Mouse (Mus musculus) right cerebral cortex, postnatal 14 days (tissue): ENCODE data around the gene Igfbp4.
A peak's percentile ranks its signal among the peaks of the same experiment; 100 is the strongest.

Experiments used
- DNase-seq: peaks from one replicate; pipeline ENCODE4 v3.0.0; 2022

The Igfbp4 gene

DNA sequence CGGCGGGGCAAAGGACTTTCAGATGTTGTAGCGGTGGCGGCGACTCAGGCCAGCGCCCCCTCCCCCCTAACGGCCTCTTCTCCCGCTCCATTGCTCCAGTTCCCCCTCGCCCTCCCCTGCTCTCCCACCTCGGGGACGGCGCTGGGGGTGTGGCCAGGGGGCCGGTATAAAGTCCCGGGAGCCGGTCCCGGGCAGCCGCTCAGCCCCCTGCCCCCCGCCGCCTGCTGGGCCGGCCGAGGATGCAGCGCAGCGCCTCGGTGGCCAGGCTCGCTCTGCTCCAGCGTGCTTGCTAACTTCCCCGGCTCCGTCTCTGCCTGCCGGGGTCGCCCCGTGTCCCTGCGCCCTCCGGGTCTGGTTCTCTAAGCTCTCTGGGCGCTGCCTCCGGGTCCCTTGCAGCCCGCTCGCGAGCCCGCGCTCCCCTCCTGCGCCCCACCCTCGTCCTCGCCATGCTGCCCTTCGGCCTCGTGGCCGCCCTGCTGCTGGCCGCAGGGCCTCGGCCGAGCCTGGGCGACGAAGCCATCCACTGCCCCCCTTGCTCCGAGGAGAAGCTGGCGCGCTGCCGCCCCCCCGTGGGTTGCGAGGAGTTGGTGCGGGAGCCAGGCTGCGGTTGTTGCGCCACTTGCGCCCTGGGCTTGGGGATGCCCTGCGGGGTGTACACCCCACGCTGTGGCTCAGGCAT lies at the start of gene Igfbp4:
Gene Igfbp4, plus strand, starts transcription at position 194 of the 679 bp plus-strand sequence.
- peak; percentile 67 for DNase-seq

DNA sequence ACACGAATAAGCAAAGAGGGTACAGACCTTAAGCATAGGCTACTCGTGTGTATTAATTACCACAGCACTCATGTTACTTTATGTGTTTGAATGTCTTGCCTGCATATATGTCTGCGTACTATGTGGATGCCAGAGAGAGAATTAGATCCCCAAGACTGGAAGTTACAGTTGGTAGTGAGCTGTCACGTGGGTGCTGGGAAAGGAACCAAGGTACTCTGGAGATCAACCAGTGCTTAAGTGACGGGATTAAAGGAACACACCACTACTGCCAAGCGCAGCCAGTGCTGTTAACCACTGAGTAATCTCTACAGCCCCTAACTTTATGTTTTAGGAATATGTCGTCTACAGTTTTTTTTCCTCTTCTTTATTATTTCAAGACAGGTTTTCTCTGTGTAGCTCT lies 45.1 kb upstream of the Igfbp4 start:
- DNase-seq = no peak

DNA sequence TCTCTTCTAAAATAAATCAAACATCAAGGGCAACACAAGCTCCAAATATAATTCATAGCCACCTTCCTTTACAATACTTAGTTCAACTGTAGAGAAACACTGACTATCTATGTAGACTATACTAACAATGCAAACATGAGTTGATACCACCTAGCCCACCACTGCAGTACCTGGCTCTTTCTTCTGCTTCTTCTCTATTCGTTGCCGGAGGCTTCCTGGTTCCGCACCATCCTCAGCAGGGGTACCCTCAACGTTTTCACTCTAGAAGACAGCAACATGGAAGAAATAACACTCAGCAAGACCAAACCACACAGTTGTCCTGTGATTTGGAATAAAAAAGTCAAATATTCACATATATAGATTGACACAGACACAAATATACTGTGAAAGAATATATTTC lies 43.4 kb upstream of the Igfbp4 start:
- DNase-seq = no peak

DNA sequence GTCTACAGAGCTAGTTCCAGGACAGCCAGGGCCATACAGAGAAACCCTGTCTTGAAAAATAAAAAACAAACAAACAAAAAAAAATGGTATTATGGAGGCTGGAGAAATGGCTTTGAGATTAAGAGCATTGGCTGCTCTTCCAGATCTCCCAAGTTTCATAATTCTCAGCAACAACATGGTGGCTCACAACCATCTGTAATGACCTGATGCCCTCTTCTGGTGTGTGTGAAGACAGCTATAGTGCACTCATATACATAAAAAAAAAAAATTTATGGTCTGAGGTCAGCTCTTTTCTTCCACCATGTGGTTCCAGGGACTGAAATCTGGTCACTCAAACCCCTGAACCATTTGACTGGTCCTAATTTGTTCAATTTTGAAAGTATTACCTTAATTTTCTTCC lies 42.3 kb upstream of the Igfbp4 start:
- DNase-seq = no peak

DNA sequence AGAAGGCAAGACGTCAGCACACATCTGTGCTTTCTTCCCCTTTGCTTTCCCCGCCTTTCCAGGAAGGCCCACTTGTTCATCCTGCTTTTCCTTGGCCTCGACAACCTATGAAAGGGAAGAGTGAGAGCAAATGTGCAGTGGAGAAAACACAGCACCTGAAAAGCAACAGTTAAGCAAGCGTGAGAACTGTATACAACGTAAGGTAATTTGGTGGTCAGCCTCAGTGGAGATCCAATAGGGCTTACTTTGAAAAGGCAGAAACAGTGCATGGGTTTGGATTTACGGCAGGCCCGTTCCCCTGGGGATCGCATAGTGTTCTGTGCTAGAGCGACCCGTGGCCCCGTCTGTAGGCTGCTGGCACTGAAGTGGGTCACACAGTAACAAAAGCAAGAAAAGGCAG lies 41.8 kb upstream of the Igfbp4 start:
- DNase-seq = no peak

DNA sequence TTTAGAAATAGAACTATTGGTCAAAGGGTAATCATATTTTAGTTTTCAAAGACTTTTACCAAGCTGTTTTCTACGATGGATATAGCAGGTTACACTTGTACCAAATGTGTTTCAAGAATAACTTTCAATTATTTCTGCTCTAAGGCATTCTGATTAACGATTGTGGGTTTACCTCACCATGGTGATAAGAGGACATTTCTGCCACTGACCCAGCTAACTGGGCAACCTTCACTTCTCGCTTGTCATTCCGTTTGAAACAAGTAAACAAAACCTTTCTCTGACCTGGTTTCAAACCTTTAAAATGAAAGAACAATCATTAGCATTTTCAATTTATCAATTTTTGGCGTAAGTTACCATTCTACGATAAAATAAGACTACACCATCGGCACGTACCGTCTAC lies 34.3 kb upstream of the Igfbp4 start:
- DNase-seq = no peak

DNA sequence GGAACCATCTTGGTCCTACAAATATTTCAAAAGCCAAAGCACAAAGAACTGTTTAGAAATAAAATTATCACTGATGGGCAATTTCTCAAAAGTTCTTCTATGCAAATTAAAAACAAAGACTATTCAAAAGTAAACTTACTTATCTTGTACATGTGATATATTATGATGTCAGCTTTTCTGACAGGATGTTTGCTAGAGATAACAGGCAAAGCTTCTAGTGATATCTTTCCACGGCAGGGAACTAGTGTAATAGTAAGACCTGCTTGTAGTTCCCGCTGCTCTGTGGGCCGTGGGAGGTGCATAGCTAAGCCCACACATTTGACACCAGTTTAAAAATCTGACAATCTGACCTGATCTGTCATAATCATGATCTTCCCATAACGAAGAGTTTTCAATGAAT lies 30.9 kb upstream of the Igfbp4 start:
- no peak for DNase-seq

DNA sequence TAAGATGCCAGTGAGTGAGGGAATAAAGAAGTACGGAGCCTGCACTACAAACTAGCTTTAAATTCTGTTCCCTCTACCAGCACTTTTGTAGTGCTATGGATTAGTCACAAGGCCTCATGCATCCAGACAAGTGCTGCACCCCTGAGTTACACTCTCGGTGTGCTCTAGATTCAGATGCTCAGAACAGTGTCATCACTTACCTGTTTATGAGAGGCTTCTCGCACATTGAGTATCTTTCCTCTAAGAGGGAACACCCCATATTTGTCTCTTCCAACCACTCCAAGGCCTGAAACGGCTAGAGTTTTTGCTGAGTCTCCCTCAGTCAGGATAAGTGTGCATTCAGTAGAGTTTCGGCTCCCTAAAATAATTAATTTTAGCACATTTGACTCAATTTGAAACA lies 30.3 kb upstream of the Igfbp4 start:
- no peak for DNase-seq

DNA sequence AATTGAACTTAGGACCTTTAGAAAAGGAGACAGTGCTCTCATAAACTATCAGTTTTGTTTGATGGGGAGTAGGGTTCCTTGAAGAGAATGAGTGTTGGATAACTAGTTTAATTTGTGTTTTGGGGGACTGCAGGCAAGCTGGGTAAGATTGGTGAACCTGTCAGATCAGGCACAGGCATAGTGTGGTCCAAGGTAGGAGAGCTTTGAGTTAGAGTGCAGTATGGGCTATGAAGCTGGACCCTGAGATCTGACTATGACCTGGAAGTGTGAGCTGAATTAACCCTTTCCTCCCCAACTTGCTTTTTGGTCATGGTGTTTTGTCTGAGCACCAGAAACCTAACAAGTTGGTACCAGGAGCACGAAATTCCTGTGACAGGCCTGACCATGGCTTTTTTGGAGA lies 27.2 kb upstream of the Igfbp4 start:
- no peak for DNase-seq

DNA sequence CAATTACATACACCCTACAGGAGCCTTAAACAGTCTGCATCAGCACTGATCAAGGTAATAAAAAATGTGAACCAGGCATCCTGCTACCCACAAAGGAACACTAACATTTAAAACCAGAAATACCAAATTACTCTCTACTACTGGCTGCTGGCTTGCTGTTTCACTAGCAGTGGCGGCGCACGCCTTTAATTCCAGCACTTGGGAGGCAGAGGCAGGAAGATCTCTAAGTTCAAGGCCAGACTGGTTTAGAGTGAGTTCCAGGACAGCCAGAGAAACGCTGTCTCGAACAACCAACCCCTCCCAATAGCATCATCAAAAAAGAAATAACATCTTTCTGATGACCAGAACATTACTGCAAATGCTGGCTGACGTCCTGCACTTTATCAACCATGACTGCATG lies 21.2 kb upstream of the Igfbp4 start:
- DNase-seq = no peak

DNA sequence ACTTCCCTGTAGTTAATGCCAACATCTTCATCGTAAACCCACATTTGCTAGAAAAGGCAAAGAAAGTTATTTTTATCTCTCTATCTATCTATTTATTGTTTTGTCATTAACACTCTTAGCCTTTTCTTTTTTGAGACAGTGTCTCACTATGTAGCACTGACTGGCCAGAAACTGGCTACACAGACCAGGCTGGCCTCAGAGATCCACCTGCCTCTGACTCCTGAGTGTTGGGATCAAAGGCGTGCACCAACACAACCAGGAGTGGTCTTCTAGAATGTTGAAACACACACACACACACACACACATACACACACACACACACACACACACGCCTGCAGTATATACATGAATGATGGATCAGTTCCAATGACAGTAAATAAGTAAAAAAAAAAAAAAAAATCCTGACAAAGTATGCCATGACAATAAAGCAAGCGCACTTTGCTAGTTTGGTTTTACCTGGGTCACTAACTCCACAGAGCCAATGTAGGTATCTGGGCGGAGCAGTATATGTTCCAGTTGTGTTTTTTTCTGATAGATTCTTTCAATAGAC lies 18.6 kb upstream of the Igfbp4 start:
- DNase-seq = no peak

DNA sequence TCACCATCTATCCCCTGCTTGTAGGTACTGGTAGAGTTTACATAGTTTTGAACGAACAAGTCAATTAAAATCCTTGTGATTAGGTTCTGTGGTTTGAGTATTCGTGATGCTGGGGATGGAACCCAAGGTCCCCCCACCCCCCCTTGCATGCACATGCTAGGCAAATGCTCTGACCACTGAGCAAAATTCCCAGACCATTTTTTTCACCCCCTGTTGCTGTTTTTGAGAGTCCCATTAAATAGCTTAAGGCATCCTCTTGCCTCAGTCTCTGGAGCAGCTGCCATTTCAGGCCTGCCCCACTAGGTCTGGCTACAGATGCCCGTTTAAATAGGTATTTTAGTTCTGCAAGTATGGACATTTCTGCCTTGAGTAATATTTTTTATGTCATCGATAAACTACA lies 17.9 kb upstream of the Igfbp4 start:
- DNase-seq = no peak

DNA sequence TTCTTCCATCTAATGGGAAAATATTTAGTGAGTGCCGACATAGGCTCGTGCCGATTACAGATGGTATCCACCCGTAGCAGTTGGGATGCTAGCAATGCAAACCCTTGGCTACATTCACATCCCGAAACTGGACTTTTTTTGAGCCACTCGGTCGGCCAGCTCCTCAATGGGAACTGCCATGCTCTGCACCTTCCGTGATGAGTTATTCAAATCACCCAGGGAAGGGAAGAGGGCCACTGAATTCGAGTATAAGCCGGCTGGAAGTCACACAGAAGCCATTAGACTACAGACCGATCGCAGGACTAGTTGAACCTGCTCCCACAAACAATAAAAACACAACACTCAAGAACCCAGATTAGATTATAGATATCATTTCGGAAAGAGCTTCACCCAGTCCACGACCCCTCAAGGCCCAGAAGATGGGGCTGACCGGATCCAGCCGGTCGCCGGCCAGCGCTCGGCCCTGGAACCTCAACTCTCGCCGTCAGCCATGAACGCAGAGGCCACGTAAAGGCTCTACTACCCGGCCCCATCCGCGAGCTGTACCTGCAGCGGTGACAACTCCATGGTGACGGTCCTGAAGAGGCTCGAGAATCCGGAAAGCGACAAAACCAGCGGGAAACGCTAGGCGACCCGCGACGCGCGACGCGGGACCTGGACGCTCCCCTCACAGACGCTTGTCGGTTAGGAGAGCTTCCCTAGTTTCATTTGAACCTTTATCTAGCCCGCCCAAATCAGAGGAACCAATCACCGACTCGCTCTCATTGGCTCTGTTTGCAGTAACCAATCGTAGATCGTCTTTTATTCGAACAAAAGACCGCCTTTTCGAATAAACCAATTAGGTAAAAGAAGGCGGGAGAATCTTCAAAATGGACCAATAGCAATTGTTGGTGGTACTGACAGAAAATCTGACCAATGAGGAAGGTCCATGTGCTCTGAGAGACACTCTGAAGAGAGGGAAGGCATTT lies 17.3 kb upstream of the Igfbp4 start, which contains the start of gene Top2a:
Gene Top2a, minus strand, starts transcription at position 690 of the 968 bp plus-strand sequence.
- DNase-seq = peak; percentile 61

DNA sequence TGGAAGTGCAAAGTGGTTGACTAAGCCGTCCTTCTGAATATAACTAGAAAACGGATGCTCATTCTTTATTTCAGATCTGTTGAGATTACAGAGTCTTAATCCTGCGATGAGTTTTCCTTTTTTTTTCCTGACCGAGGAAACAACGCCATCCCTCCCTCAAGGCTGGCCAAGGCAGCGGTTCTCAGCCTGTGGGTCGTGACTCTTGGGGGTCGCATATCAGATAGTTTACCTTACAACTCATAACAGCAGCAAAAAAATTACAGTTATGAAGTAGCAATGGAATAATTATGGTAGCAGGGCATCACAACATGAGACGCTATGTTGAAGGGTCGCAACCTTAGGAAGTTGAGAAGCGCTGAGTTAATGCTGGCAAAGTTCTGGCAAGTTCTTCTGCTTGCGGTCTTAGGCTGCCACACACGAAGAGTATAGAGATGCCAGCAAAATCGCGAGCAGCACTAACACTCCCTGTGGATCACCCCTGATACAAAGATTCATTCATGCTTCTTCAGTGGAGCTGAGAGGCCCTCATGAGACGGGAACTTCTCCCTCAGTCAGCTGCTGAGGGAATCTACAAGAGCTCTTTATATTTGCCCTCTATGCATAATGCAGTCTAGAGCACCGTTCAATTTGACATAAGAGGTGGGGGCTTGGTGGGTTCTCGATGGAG lies 16.4 kb upstream of the Igfbp4 start:
- no peak for DNase-seq

DNA sequence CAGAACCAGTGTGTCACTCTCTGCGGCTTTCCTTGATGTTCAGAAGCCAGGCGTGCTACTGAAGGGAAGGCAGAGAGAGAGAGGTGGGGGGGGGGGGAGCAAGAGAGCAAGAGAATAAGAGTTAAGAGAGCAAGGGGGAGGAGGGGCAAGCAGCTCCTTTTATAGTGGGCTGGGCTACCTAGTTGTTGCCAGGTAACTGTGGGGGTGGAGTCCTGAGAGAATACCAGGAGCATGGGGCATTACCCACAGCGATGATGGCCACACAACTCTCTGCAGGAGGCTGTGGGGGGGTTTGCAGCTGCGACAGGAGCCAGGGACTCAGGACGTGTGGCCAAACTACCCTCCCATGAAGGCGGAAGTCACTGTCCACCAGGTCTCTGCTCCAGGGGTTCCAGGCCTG lies 15.2 kb upstream of the Igfbp4 start:
- DNase-seq = no peak

DNA sequence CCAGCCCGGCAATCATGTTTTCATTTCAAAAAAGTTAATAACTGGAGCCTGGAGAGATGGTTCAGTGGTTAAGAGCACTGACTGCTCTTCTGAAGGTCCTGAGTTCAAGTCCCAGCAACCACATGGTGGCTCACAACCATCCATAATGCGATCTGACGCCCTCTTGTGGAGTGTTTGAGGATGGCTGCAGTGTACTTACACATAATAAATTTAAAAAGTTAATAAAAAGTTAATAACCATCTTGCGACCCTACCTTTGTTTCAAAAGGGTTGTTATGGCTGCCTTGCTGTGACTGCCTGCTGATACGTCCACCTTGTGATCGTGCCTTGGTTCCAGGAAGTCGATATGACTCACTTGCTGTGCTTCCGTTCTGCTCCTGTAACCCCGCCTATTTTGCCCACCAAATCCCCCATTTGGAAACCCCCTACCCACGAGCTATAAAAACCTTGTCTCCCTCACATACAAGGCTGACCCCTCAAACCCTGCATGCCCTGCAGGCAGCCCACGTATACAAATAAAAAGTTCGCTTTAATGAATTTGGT lies 14.1 kb upstream of the Igfbp4 start:
- DNase-seq = no peak

DNA sequence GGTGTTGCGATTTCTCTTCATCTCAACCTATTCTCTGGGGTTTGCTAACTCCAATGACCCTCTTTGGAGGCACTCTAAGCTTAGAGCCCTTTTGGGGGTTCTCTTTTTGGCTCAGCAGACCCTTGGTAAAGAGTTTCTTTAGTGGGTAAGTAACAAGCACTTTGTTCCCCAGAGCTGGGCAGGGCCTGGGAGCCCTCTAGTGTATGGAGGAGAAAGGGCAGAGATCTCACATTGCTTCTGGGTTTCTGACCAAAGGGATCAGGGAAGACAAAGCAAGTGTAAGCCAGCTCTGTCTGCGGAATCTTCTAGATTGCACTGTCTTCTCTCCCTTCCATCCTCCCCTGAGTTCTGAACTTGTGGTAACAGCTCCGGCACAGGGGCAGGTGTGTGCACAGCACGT lies 5.7 kb upstream of the Igfbp4 start:
- DNase-seq = no peak

DNA sequence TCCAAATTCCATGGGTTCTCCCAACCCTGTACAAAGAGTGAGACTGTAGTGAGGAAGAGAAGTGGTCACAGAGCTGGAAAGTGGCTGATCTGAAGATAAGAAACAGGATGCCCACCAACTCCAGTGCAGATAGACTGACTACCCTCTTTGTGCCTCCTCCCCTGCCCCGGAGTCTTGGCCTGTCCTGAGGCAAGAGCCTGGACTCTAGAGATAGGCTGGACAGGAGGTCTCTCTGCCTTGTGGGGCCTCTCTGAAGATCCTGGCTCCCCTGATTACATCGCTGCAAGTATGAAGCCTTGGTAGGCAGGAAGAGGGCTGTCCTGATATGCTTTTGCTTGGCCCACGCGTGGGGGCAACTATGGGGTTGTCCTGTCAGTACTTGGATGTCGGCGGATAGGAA lies 4.8 kb upstream of the Igfbp4 start:
- no peak for DNase-seq

DNA sequence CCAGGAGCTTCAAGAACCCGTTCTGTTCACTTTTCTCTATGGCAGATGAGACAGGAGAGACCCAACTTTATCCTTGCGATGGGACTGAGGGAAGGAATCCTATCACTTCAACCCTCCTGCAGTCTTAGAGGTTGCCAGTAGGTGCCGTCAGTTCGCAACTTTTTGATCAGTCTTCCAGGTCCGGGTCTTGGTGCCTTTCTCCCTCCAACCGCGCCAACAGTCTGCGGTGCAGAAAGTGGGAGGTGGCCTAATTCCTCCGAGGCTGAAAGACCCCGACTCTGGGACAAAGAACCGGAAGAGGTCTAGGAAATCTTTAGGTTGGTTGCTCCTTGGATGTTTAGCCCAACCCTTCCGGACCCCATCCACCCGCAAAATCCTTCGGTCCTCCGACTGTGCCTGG lies 1.3 kb upstream of the Igfbp4 start:
- peak; percentile 75 for DNase-seq

DNA sequence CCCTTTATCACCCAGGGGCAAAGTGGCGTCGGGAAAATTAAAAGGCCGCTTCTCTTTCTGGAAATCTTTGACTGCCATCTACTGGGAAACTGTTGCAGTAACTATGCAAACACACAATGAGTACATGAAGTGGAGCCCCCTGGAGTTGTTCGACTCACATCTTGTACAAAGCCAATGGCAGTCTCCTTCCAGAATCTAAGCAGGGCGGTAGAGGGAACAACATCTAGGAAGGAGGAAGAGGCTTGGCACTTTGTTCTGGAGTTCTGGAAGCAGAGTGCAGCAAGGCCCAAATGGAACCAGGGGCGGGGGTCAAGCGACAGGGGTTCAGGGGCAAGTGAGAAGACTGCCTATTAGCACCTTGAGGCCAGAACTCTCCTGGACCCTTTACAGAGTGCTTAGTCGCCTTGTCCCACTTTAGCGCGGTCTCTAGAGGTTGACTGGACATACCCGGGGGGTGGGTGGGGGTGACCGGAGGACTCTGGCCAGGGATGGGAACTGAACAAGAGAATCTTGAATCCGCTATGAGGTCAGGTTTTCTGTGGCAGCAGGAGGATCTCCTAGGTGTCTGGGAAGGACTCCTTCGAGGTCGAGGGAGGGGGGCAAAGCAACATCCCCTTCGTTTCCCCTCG lies 584 bp upstream of the Igfbp4 start:
- DNase-seq = peak; percentile 43

DNA sequence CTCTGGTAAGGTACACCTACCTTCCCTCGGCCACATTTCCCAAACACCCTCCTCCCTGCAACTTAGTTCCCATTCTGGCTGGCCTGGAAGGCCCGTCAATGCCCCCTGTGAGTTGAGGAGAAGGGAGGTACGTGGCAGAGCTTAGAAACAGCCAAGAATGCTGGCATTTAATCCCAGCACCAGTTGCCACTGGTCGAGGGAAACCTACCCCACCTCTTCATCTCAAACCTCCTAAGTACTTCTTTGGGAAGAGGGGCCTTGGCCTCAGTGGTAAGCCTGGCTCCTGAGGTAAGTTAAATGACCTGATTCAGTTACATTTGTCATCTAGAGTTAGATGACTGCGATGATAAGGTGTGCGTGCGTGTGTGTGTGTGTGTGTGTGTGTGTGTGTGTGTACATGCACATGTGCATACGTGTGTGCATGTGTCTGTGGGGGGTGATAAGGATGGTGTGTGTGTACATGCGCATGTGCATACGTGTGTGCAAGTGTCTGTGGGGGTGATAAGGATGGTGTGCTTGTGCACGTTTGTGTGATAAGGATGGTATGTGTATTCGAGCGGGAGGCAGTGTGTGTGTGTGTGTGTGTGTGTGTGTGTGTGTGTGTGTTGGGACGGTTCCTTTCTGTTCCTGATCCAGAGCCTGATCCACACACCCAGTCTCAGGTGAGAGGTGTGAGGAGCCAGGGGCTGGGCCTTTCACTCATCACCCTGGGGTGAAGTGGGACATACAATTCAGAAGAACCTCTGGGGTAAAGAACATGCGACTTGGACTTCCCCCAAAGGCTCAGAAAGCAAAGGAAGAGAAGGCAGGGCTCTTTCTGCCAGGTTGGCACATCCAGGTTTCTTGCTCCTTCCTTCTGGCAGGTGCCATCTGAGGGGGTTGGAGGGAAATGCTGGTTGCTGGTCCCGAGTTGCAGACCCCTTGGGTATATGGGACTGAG lies 1.1 kb downstream of the Igfbp4 start:
- no peak for DNase-seq
